Mouse (Mus musculus): Measurements from ENCODE around the gene Bicral. TPM values are rescaled to one million over a fixed set of nuclear protein-coding genes. Genes with fewer than 3 reads are reported as not detected.
"Not testable (repeated sequence)": the region's sequence is repeated elsewhere in the genome, so short reads cannot be mapped to it uniquely, and the experiment has no call there.

The Bicral gene
- polyA plus RNA-seq, 1 experiment from 2014 or later: 3.0 TPM

GRCm38 (mm10) chr17:46767868-46768267 is 90.4 kb downstream of the Bicral start:
- TF ChIP-seq CTCF (IDR thresholded peaks at IDR 0.05) (no peak), EP300 (IDR thresholded peaks at IDR 0.05) (no peak)
- DNase-seq (ENCODE audit: low spot score): no peak
- Histone ChIP-seq H3K4me2 (replicated peaks; ENCODE audit: low read depth, low read length) (no peak overlapping the region), H3K27me3 (replicated peaks; ENCODE audit: insufficient read depth, low read length) (no peaks in the 10 kb centered on the region), H3K36me3 (ENCODE audit: insufficient read depth, low read length) (no peaks in the 10 kb centered on the region), H3K4me1 (ENCODE audit: insufficient read depth, low read depth, low read length) (peaks cover 3% of the 10 kb centered on the region; the same call in 1 of the 2 replicates), H3K9ac (replicated peaks; ENCODE audit: low read depth) (no peak overlapping the region), H3K4me3 (ENCODE audit: low read depth, low read length) (no peak overlapping the region), H3K9me3 (ENCODE audit: low read length) (no peaks in the 10 kb centered on the region), H3K27ac (ENCODE audit: low read length) (no peak overlapping the region)
- no peak for ATAC-seq
- 34% methylated on average over 8 of the region's 8 CpGs for WGBS

- not testable (repeated sequence) for H3K9me3 ChIP-seq (ENCODE audit: low read length); H3K9ac ChIP-seq (replicated peaks; ENCODE audit: low read depth); H3K27ac ChIP-seq (ENCODE audit: low read length); H3K4me2 ChIP-seq (replicated peaks; ENCODE audit: low read depth, low read length); H3K4me1 ChIP-seq (ENCODE audit: insufficient read depth, low read depth, low read length); H3K4me3 ChIP-seq (ENCODE audit: low read depth, low read length); H3K36me3 ChIP-seq (ENCODE audit: insufficient read depth, low read length); H3K27me3 ChIP-seq (replicated peaks; ENCODE audit: insufficient read depth, low read length); DNase-seq (ENCODE audit: low spot score); ATAC-seq
- 56% methylated on average over 7 of the region's 9 CpGs for WGBS
These were observed 93.4 kb downstream of the Bicral start for GRCm38 (mm10) chr17:46764916-46765315.

- H3K4me3 ChIP-seq (ENCODE audit: low read depth, low read length): no peak within 1 kb of the TSS
These were observed 94.7 kb downstream of the Bicral start, which contains the start of gene Ptcra for GRCm38 (mm10) chr17:46763544-46763943. TSS of gene Ptcra (minus strand) at chr17:46763712.

GRCm38 (mm10) chr17:46758753-46759152 is 99.5 kb downstream of the Bicral start:
- TF ChIP-seq EP300 (IDR thresholded peaks at IDR 0.05) (no peak), CTCF (IDR thresholded peaks at IDR 0.05) (no peak)
- 79% methylated on average over 12 of the region's 12 CpGs for WGBS

More at GRCm38 (mm10) chr17:46763544-46763943, 94.7 kb downstream of the Bicral start, which contains the start of gene Ptcra:
- Histone ChIP-seq H3K9ac (replicated peaks; ENCODE audit: low read depth) (no peak within 1 kb of the TSS), H3K27ac (ENCODE audit: low read length) (no peak within 1 kb of the TSS), H3K36me3 (ENCODE audit: insufficient read depth, low read length) (no peaks in the 10 kb centered on the region), H3K4me2 (replicated peaks; ENCODE audit: low read depth, low read length) (no peak within 1 kb of the TSS), H3K27me3 (replicated peaks; ENCODE audit: insufficient read depth, low read length) (no peaks in the 10 kb centered on the region), H3K4me1 (ENCODE audit: insufficient read depth, low read depth, low read length) (no peaks in the 10 kb centered on the region), H3K9me3 (ENCODE audit: low read length) (no peaks in the 10 kb centered on the region)
- TF ChIP-seq EP300 (IDR thresholded peaks at IDR 0.05): no peak
- TF ChIP-seq CTCF (IDR thresholded peaks at IDR 0.05): no peak
- WGBS: 59% methylated on average over 2 of the region's 2 CpGs
- no peak for DNase-seq (ENCODE audit: low spot score)
- ATAC-seq: no peak

GRCm38 (mm10) chr17:46751794-46752556 is 106.3 kb downstream of the Bicral start, which contains the start of gene Cnpy3:
TSS of gene Cnpy3 (minus strand) at chr17:46752214.
- Histone ChIP-seq H3K4me2 (replicated peaks; ENCODE audit: low read depth, low read length) (peak within 1 kb of the TSS; percentile 84), H3K9ac (replicated peaks; ENCODE audit: low read depth) (peak within 1 kb of the TSS; percentile 55), H3K27me3 (replicated peaks; ENCODE audit: insufficient read depth, low read length) (no peaks in the 10 kb centered on the region), H3K36me3 (ENCODE audit: insufficient read depth, low read length) (peaks cover 4% of the 10 kb centered on the region; the same call in 1 of the 2 replicates), H3K27ac (ENCODE audit: low read length) (peak within 1 kb of the TSS; percentile 91), H3K4me1 (ENCODE audit: insufficient read depth, low read depth, low read length) (peaks cover 4% of the 10 kb centered on the region; the same call in 1 of the 2 replicates), H3K4me3 (ENCODE audit: low read depth, low read length) (peak within 1 kb of the TSS; percentile 77), H3K9me3 (ENCODE audit: low read length) (no peaks in the 10 kb centered on the region)
- ATAC-seq (peak; percentile 99), DNase-seq (ENCODE audit: low spot score) (peak; percentile 99)
- WGBS: under 1% methylated on average over 50 of the region's 58 CpGs
- TF ChIP-seq CTCF (IDR thresholded peaks at IDR 0.05): no peak
- peak; percentile 50; the same call in 1 of the 2 replicates for TF ChIP-seq EP300 (IDR thresholded peaks at IDR 0.05)

More at GRCm38 (mm10) chr17:46758753-46759152, 99.5 kb downstream of the Bicral start:
- Histone ChIP-seq H3K9me3 (ENCODE audit: low read length) (no peaks in the 10 kb centered on the region), H3K27ac (ENCODE audit: low read length) (no peak overlapping the region), H3K36me3 (ENCODE audit: insufficient read depth, low read length) (no peaks in the 10 kb centered on the region), H3K4me3 (ENCODE audit: low read depth, low read length) (no peak overlapping the region), H3K4me1 (ENCODE audit: insufficient read depth, low read depth, low read length) (no peaks in the 10 kb centered on the region), H3K9ac (replicated peaks; ENCODE audit: low read depth) (no peak overlapping the region), H3K4me2 (replicated peaks; ENCODE audit: low read depth, low read length) (no peak overlapping the region), H3K27me3 (replicated peaks; ENCODE audit: insufficient read depth, low read length) (no peaks in the 10 kb centered on the region)
- ATAC-seq: no peak
- no peak for DNase-seq (ENCODE audit: low spot score)

GRCm38 (mm10) chr17:46751056-46751793 is 107.1 kb downstream of the Bicral start:
- peaks cover 4% of the 10 kb centered on the region; the same call in 1 of the 2 replicates for H3K4me1 ChIP-seq (ENCODE audit: insufficient read depth, low read depth, low read length)
- ATAC-seq (peak; percentile 16), DNase-seq (ENCODE audit: low spot score) (peak; percentile 65)
- peak overlapping the region; percentile 77 for H3K4me3 ChIP-seq (ENCODE audit: low read depth, low read length)
- no peak for TF ChIP-seq EP300 (IDR thresholded peaks at IDR 0.05)
- TF ChIP-seq CTCF (IDR thresholded peaks at IDR 0.05): no peak
- H3K27me3 ChIP-seq (replicated peaks; ENCODE audit: insufficient read depth, low read length): no peaks in the 10 kb centered on the region
- no peaks in the 10 kb centered on the region for H3K9me3 ChIP-seq (ENCODE audit: low read length)
- H3K36me3 ChIP-seq (ENCODE audit: insufficient read depth, low read length): peaks cover 4% of the 10 kb centered on the region; the same call in 1 of the 2 replicates
- peak overlapping the region; percentile 55 for H3K9ac ChIP-seq (replicated peaks; ENCODE audit: low read depth)
- H3K27ac ChIP-seq (ENCODE audit: low read length): peak overlapping the region; percentile 91
- H3K4me2 ChIP-seq (replicated peaks; ENCODE audit: low read depth, low read length): peak overlapping the region; percentile 84
- WGBS: 15% methylated on average over 16 of the region's 16 CpGs
